Mouse (Mus musculus): ENCODE measurements around the gene Plcb2. TPM values are rescaled to one million over a fixed set of nuclear protein-coding genes. Genes with fewer than 3 reads are reported as not detected.

Plcb2 gene
- polyA plus RNA-seq, 1 experiment from 2014 or later = 1.0 TPM

- no peak for ATAC-seq (ENCODE audit: low FRiP score)
- Histone ChIP-seq H3K4me2 (no peak overlapping the region), H3K36me3 (peaks cover 21% of the 10 kb centered on the region), H3K27ac (replicated peaks) (no peak overlapping the region), H3K4me1 (peaks cover 34% of the 10 kb centered on the region), H3K9ac (replicated peaks) (no peak overlapping the region), H3K4me3 (replicated peaks) (no peak overlapping the region), H3K27me3 (replicated peaks) (peaks cover 74% of the 10 kb centered on the region), H3K9me3 (replicated peaks) (no peaks in the 10 kb centered on the region)
- WGBS = 52% methylated on average over 21 of the region's 21 CpGs
Measured at GRCm38 (mm10) chr2:118696451-118697308, 31.6 kb downstream of the Plcb2 start.

- no peak for ATAC-seq (ENCODE audit: low FRiP score)
- Histone ChIP-seq H3K36me3 (peaks cover 21% of the 10 kb centered on the region), H3K27me3 (replicated peaks) (peaks cover 65% of the 10 kb centered on the region), H3K27ac (replicated peaks) (no peak overlapping the region), H3K9ac (replicated peaks) (no peak overlapping the region), H3K4me1 (peaks cover 30% of the 10 kb centered on the region), H3K4me3 (replicated peaks) (no peak overlapping the region), H3K9me3 (replicated peaks) (no peaks in the 10 kb centered on the region), H3K4me2 (no peak overlapping the region)
- 26% methylated on average over 11 of the region's 11 CpGs for WGBS
Measured at GRCm38 (mm10) chr2:118695677-118696232, 32.5 kb downstream of the Plcb2 start.

- Histone ChIP-seq H3K36me3 (peaks cover 28% of the 10 kb centered on the region), H3K27ac (replicated peaks) (no peak overlapping the region), H3K27me3 (replicated peaks) (peaks cover 46% of the 10 kb centered on the region), H3K9me3 (replicated peaks) (no peaks in the 10 kb centered on the region), H3K4me2 (no peak overlapping the region), H3K4me1 (peaks cover 21% of the 10 kb centered on the region), H3K9ac (replicated peaks) (no peak overlapping the region), H3K4me3 (replicated peaks) (no peak overlapping the region)
- 0 out of 2 replicates have a peak, but pooled peaks have one; percentile 17 for ATAC-seq (ENCODE audit: low FRiP score)
- WGBS = 77% methylated on average over 19 of the region's 19 CpGs
Measured at GRCm38 (mm10) chr2:118693370-118693966, 34.8 kb downstream of the Plcb2 start.

GRCm38 (mm10) chr2:118689875-118690274 is 38.4 kb downstream of the Plcb2 start:
- no peaks in the 10 kb centered on the region for H3K9me3 ChIP-seq (replicated peaks)
- no peak overlapping the region for H3K4me2 ChIP-seq
- no peak overlapping the region for H3K4me3 ChIP-seq (replicated peaks)
- H3K27ac ChIP-seq (replicated peaks) = no peak overlapping the region
- H3K4me1 ChIP-seq = no peaks in the 10 kb centered on the region
- H3K9ac ChIP-seq (replicated peaks) = no peak overlapping the region
- WGBS = 80% methylated on average over 10 of the region's 10 CpGs
- no peak for ATAC-seq (ENCODE audit: low FRiP score)
- peaks cover 16% of the 10 kb centered on the region; the same call in 1 of the 2 replicates for H3K36me3 ChIP-seq
- peaks cover 21% of the 10 kb centered on the region for H3K27me3 ChIP-seq (replicated peaks)

GRCm38 (mm10) chr2:118687791-118688190 is 40.4 kb downstream of the Plcb2 start:
- Histone ChIP-seq H3K27ac (replicated peaks) (no peak overlapping the region), H3K4me1 (no peaks in the 10 kb centered on the region), H3K9me3 (replicated peaks) (no peaks in the 10 kb centered on the region), H3K36me3 (peaks cover 7% of the 10 kb centered on the region; the same call in 1 of the 2 replicates), H3K27me3 (replicated peaks) (peaks cover 11% of the 10 kb centered on the region), H3K9ac (replicated peaks) (no peak overlapping the region), H3K4me3 (replicated peaks) (no peak overlapping the region), H3K4me2 (no peak overlapping the region)
- 89% methylated on average over 3 of the region's 3 CpGs for WGBS
- no peak for ATAC-seq (ENCODE audit: low FRiP score)

- Histone ChIP-seq H3K27ac (replicated peaks) (no peak overlapping the region), H3K9me3 (replicated peaks) (no peaks in the 10 kb centered on the region), H3K36me3 (peaks cover 7% of the 10 kb centered on the region; the same call in 1 of the 2 replicates), H3K27me3 (replicated peaks) (peaks cover 14% of the 10 kb centered on the region), H3K9ac (replicated peaks) (no peak overlapping the region), H3K4me2 (no peak overlapping the region), H3K4me1 (no peaks in the 10 kb centered on the region), H3K4me3 (replicated peaks) (no peak overlapping the region)
- WGBS = 82% methylated on average over 8 of the region's 8 CpGs
- no peak for ATAC-seq (ENCODE audit: low FRiP score)
Measured at GRCm38 (mm10) chr2:118686693-118687092, 41.5 kb downstream of the Plcb2 start.

GRCm38 (mm10) chr2:118685088-118685487 is 43.1 kb downstream of the Plcb2 start:
- Histone ChIP-seq H3K4me3 (replicated peaks) (no peak overlapping the region), H3K27me3 (replicated peaks) (peaks cover 16% of the 10 kb centered on the region), H3K9ac (replicated peaks) (no peak overlapping the region), H3K27ac (replicated peaks) (no peak overlapping the region), H3K36me3 (peaks cover 6% of the 10 kb centered on the region; the same call in 1 of the 2 replicates), H3K9me3 (replicated peaks) (no peaks in the 10 kb centered on the region), H3K4me2 (no peak overlapping the region), H3K4me1 (no peaks in the 10 kb centered on the region)
- WGBS = 81% methylated on average over 4 of the region's 4 CpGs
- ATAC-seq (ENCODE audit: low FRiP score) = no peak

GRCm38 (mm10) chr2:118682544-118683260 is 45.5 kb downstream of the Plcb2 start:
- WGBS = 52% methylated on average over 8 of the region's 8 CpGs
- no peak for ATAC-seq (ENCODE audit: low FRiP score)
- H3K27ac ChIP-seq (replicated peaks) = no peak overlapping the region

GRCm38 (mm10) chr2:118680926-118681325 is 47.3 kb downstream of the Plcb2 start:
- H3K27ac ChIP-seq (replicated peaks) = no peak overlapping the region
- 91% methylated on average over 6 of the region's 6 CpGs for WGBS
- ATAC-seq (ENCODE audit: low FRiP score) = no peak
- H3K9me3 ChIP-seq (replicated peaks) = no peaks in the 10 kb centered on the region
- no peak overlapping the region for H3K4me2 ChIP-seq
- 0 out of 2 replicates have a peak, but pooled peaks cover 2% of the 10 kb centered on the region for H3K36me3 ChIP-seq
- H3K4me1 ChIP-seq = peaks cover 16% of the 10 kb centered on the region
- peaks cover 47% of the 10 kb centered on the region for H3K27me3 ChIP-seq (replicated peaks)
- no peak overlapping the region for H3K4me3 ChIP-seq (replicated peaks)
- H3K9ac ChIP-seq (replicated peaks) = no peak overlapping the region

More at GRCm38 (mm10) chr2:118682544-118683260, 45.5 kb downstream of the Plcb2 start:
- Histone ChIP-seq H3K36me3 (0 out of 2 replicates have a peak, but pooled peaks cover 2% of the 10 kb centered on the region), H3K4me2 (no peak overlapping the region), H3K4me3 (replicated peaks) (no peak overlapping the region), H3K27me3 (replicated peaks) (peaks cover 37% of the 10 kb centered on the region), H3K9ac (replicated peaks) (no peak overlapping the region), H3K9me3 (replicated peaks) (no peaks in the 10 kb centered on the region), H3K4me1 (peaks cover 3% of the 10 kb centered on the region)

- no peaks in the 10 kb centered on the region for H3K9me3 ChIP-seq (replicated peaks)
- no peak overlapping the region for H3K4me3 ChIP-seq (replicated peaks)
- H3K4me2 ChIP-seq = no peak overlapping the region
- WGBS = 74% methylated on average over 3 of the region's 3 CpGs
- H3K4me1 ChIP-seq = peaks cover 16% of the 10 kb centered on the region
- no peak overlapping the region for H3K27ac ChIP-seq (replicated peaks)
- H3K36me3 ChIP-seq = 0 out of 2 replicates have a peak, but pooled peaks cover 2% of the 10 kb centered on the region
- H3K9ac ChIP-seq (replicated peaks) = no peak overlapping the region
- peaks cover 59% of the 10 kb centered on the region for H3K27me3 ChIP-seq (replicated peaks)
- no peak for ATAC-seq (ENCODE audit: low FRiP score)
Measured at GRCm38 (mm10) chr2:118679577-118679976, 48.7 kb downstream of the Plcb2 start.

- H3K9me3 ChIP-seq (replicated peaks) = no peaks in the 10 kb centered on the region
- H3K27ac ChIP-seq (replicated peaks) = no peak overlapping the region
- no peak overlapping the region for H3K9ac ChIP-seq (replicated peaks)
- H3K36me3 ChIP-seq = 0 out of 2 replicates have a peak, but pooled peaks cover 2% of the 10 kb centered on the region
- ATAC-seq (ENCODE audit: low FRiP score) = peak; percentile 12; the same call in 1 of the 2 replicates
- H3K27me3 ChIP-seq (replicated peaks) = peaks cover 74% of the 10 kb centered on the region
- peak overlapping the region; percentile 92 for H3K4me2 ChIP-seq
- 22% methylated on average over 4 of the region's 4 CpGs for WGBS
- H3K4me3 ChIP-seq (replicated peaks) = peak overlapping the region; percentile 47; the same call in 1 of the 2 replicates
- peaks cover 17% of the 10 kb centered on the region for H3K4me1 ChIP-seq
Measured at GRCm38 (mm10) chr2:118677817-118678216, 50.4 kb downstream of the Plcb2 start.
